In genomic region chr3:84889648-84890047, GRCm38 (mm10) we compare ENCODE assay signal across 9 mouse cellular contexts.
DNase-seq lines count a peak whose midpoint lies in the region; ATAC-seq and TF ChIP-seq lines count a peak whose summit lies in the region.
"Had no signal": no experiment of that assay in that cellular context is flagged by ENCODE, and none has a peak within 500 bp of the region (broad histone marks: within the 10 kb centered on the region; RNA-seq: fewer than 3 reads in every experiment).

No protein-coding gene starts in this region.

- H3K9ac ChIP-seq in kidney, postnatal 0 days (ENCODE audit: low read depth, low read length): no peak overlapping the region
- no peak overlapping the region for H3K9ac ChIP-seq in kidney, embryonic 14.5 days (ENCODE audit: low read depth, low read length)

- no peak for ATAC-seq in CD4-positive, CD25-positive, alpha-beta regulatory T cell, adult 4 months
- ATAC-seq in kidney, postnatal 0 days (replicated peaks; ENCODE audit: low FRiP score, low read depth): no peak
- ATAC-seq in kidney, embryonic 14.5 days (ENCODE audit: low FRiP score, low TSS enrichment): no peak

- TF ChIP-seq CTCF in kidney, postnatal 0 days (IDR thresholded peaks at IDR 0.05; ENCODE audit: low read depth): peak; percentile 75

- H3K4me1 ChIP-seq in kidney, postnatal 0 days (replicated peaks; ENCODE audit: insufficient read depth, low read length): no peaks in the 10 kb centered on the region
- H3K4me1 ChIP-seq in kidney, embryonic 14.5 days (ENCODE audit: control insufficient read depth, insufficient read depth, low read length): no peaks in the 10 kb centered on the region

- H3K27ac ChIP-seq in kidney, postnatal 0 days: no peak overlapping the region
- no peak overlapping the region for H3K27ac ChIP-seq in kidney, embryonic 14.5 days (ENCODE audit: low read depth, low read length)

- no peak overlapping the region for H3K4me3 ChIP-seq in kidney, postnatal 0 days (replicated peaks; ENCODE audit: low read depth, low read length)
- H3K4me3 ChIP-seq in kidney, embryonic 14.5 days (ENCODE audit: low read length): no peak overlapping the region

- H3K27me3 ChIP-seq in kidney, postnatal 0 days (ENCODE audit: insufficient read depth, low read length): no peaks in the 10 kb centered on the region
- no peaks in the 10 kb centered on the region for H3K27me3 ChIP-seq in kidney, embryonic 14.5 days (ENCODE audit: control insufficient read depth, insufficient read depth, low read length)

- H3K9me3 ChIP-seq in kidney, postnatal 0 days (replicated peaks; ENCODE audit: low read length): no peaks in the 10 kb centered on the region
- no peaks in the 10 kb centered on the region for H3K9me3 ChIP-seq in kidney, embryonic 14.5 days (ENCODE audit: control insufficient read depth, low read length)

- no peaks in the 10 kb centered on the region for H3K36me3 ChIP-seq in kidney, postnatal 0 days (ENCODE audit: insufficient read depth, low read length)
- H3K36me3 ChIP-seq in kidney, embryonic 14.5 days (ENCODE audit: control insufficient read depth, insufficient read depth, low read length): no peaks in the 10 kb centered on the region

- DNase-seq in CD4-positive, CD25-positive, alpha-beta regulatory T cell, adult 2 months (ENCODE audit: low read depth, low spot score): peak; percentile 46
- DNase-seq in kidney, postnatal 0 days (ENCODE audit: low spot score): peak; percentile 75
- peak; percentile 13 for DNase-seq in c-Kit-positive CD71-positive TER-119-positive erythroid progenitor cells, embryonic 14.5 days (ENCODE audit: low spot score)
- peak; percentile 23 for DNase-seq in mesoderm, embryonic 11.5 days (ENCODE audit: low read depth, low spot score)
- no peak for DNase-seq in gastrocnemius, postnatal 4 days (ENCODE audit: low spot score in 2 of 2)
- DNase-seq in layer of hippocampus, adult 8-10 months (ENCODE audit: low spot score in 2 of 2): no peak
- DNase-seq: cerebellum, postnatal 36 days had no signal

- WGBS in kidney, postnatal 0 days: 60% methylated on average over 1 of the region's 1 CpGs
- 33% methylated on average over 1 of the region's 1 CpGs for WGBS in kidney, embryonic 14.5 days

- H3K4me2 ChIP-seq in kidney, postnatal 0 days (ENCODE audit: low read length): no peak overlapping the region
- H3K4me2 ChIP-seq in kidney, embryonic 14.5 days (replicated peaks; ENCODE audit: low read depth, low read length): no peak overlapping the region

Comparison
In these comparisons a context has a peak if more than half of its experiments do, and no peak if none do; other contexts are left out.
1. DNase-seq: peak in CD4-positive, CD25-positive, alpha-beta regulatory T cell, adult 2 months (single experiment), kidney, postnatal 0 days (single experiment), c-Kit-positive CD71-positive TER-119-positive erythroid progenitor cells, embryonic 14.5 days (single experiment) and mesoderm, embryonic 11.5 days (single experiment); none in gastrocnemius, postnatal 4 days (0 of 2) and layer of hippocampus, adult 8-10 months (0 of 2).